Mouse (Mus musculus) cortical plate, adult 2 months (tissue): ENCODE measurements around the gene Smyd5.

Experiments used
- CTCF ChIP-seq: fragments of 200-500 bp; IDR thresholded peaks from 2 replicates; pipeline ENCODE4 v1.5.1; 2011; ENCODE audit warnings: mild to moderate bottlenecking, control low read depth, low read length; ENCODE audit not compliant: insufficient read depth; ENCODE audit errors: extremely low read depth
- POLR2A ChIP-seq: fragments of 200-500 bp; IDR thresholded peaks from 2 replicates; pipeline ENCODE4 v1.6.1; 2011; ENCODE audit warnings: mild to moderate bottlenecking, low read length, control low read depth; ENCODE audit not compliant: insufficient read depth; ENCODE audit errors: extremely low read depth

GRCm38 (mm10) chr6:85490252-85490651 lies 58.5 kb downstream of the Smyd5 start:
- TF ChIP-seq CTCF (no peak), POLR2A (no peak)
